Mouse (Mus musculus) mouse trophoblast stem cell (cell line): ENCODE results near the gene Olfr69.
"Not testable (repeated sequence)": the region's sequence is repeated elsewhere in the genome, so short reads cannot be mapped to it uniquely, and the experiment has no call there.

Experiments
- in situ Hi-C, 2 experiments: fragments of 300-500 bp; cut with MseI, MboI; formaldehyde crosslinking; loops; 2 replicates in 1 of 2; 3 replicates in 1 of 2; pipeline ENCODE4 v1.15.1; 2025

Gene Olfr69

GRCm38 (mm10) chr7:103771494-103771893 is at the start of gene Olfr69:
TSS of gene Olfr69 (minus strand) at chr7:103771594.
- in situ Hi-C loops: no loop called here

- in situ Hi-C loops: not testable (repeated sequence)
Measured at GRCm38 (mm10) chr7:103815085-103815484, 43.7 kb upstream of the Olfr69 start.

GRCm38 (mm10) chr7:103813766-103814165 is 42.4 kb upstream of the Olfr69 start, which contains the start of gene Hbb-bt:
TSS of gene Hbb-bt (minus strand) at chr7:103813996.
- in situ Hi-C loops: no loop called here

- in situ Hi-C loops: not testable (repeated sequence)
Measured at GRCm38 (mm10) chr7:103813152-103813551, 41.8 kb upstream of the Olfr69 start.

- in situ Hi-C loops: no loop called here
Measured at GRCm38 (mm10) chr7:103812174-103812573, 40.8 kb upstream of the Olfr69 start.

GRCm38 (mm10) chr7:103811223-103811845 is 39.9 kb upstream of the Olfr69 start:
- in situ Hi-C loops: no loop called here

- in situ Hi-C loops: no loop called here
Measured at GRCm38 (mm10) chr7:103810746-103811145, 39.4 kb upstream of the Olfr69 start.

GRCm38 (mm10) chr7:103810296-103810695 is 38.9 kb upstream of the Olfr69 start:
- in situ Hi-C loops: no loop called here

- in situ Hi-C loops: no loop called here
Measured at GRCm38 (mm10) chr7:103809801-103810155, 38.4 kb upstream of the Olfr69 start.

GRCm38 (mm10) chr7:103808971-103809800 is 37.8 kb upstream of the Olfr69 start:
- in situ Hi-C loops: no loop called here

GRCm38 (mm10) chr7:103808120-103808519 is 36.7 kb upstream of the Olfr69 start:
- in situ Hi-C loops: not testable (repeated sequence)

GRCm38 (mm10) chr7:103806856-103807255 is 35.5 kb upstream of the Olfr69 start:
- in situ Hi-C loops: no loop called here

- in situ Hi-C loops: loop anchor here in 1 of 2 experiments (10.0 kb wide), 1 partner anchor 82 kb away; no protein-coding TSS in a partner anchor
Measured at GRCm38 (mm10) chr7:103792669-103793388, 21.4 kb upstream of the Olfr69 start.

GRCm38 (mm10) chr7:103791721-103792120 is 20.3 kb upstream of the Olfr69 start, which contains the start of gene Olfr67:
TSS of gene Olfr67 (minus strand) at chr7:103791821.
- in situ Hi-C loops: loop anchor here in 1 of 2 experiments (10.0 kb wide), 1 partner anchor 83 kb away; no protein-coding TSS in a partner anchor

GRCm38 (mm10) chr7:103779598-103779997 is 8.2 kb upstream of the Olfr69 start, which contains the start of gene Olfr68:
TSS of gene Olfr68 (minus strand) at chr7:103779698.
- in situ Hi-C loops: no loop called here

- in situ Hi-C loops: not testable (repeated sequence)
Measured at GRCm38 (mm10) chr7:103777652-103778051, 6.3 kb upstream of the Olfr69 start.

GRCm38 (mm10) chr7:103767687-103768086 is 3.7 kb downstream of the Olfr69 start:
- in situ Hi-C loops: not testable (repeated sequence)

- in situ Hi-C loops: not testable (repeated sequence)
Measured at GRCm38 (mm10) chr7:103762212-103762611, 9.2 kb downstream of the Olfr69 start.

- in situ Hi-C loops: no loop called here
Measured at GRCm38 (mm10) chr7:103757233-103757632, 14.2 kb downstream of the Olfr69 start, which contains the start of gene Olfr630. TSS of gene Olfr630 (minus strand) at chr7:103757333.

GRCm38 (mm10) chr7:103744843-103745242 is 26.6 kb downstream of the Olfr69 start, which contains the start of gene Olfr629:
TSS of gene Olfr629 (minus strand) at chr7:103744943.
- in situ Hi-C loops: no loop called here

- in situ Hi-C loops: no loop called here
Measured at GRCm38 (mm10) chr7:103730074-103730473, 41.3 kb downstream of the Olfr69 start, which contains the start of gene Olfr628. TSS of gene Olfr628 (plus strand) at chr7:103730374.

GRCm38 (mm10) chr7:103716398-103716797 is 55.0 kb downstream of the Olfr69 start:
- in situ Hi-C loops: not testable (repeated sequence)
